Mouse (Mus musculus) left cerebral cortex, postnatal 25 days (tissue): ENCODE data around the gene Hk1. TPM values are rescaled to one million over a fixed set of nuclear protein-coding genes. Genes with fewer than 3 reads are reported as not detected.

Experiments used
- DNase-seq, 2 experiments: peaks; one replicate each; pipeline ENCODE4 v3.0.0; 2022; ENCODE audit warnings: low spot score in 2 of 2, mixed read lengths in 1 of 2
- intact Hi-C: fragments of 180-260 bp; cut with DNase I; formaldehyde crosslinking; loops from one replicate; pipeline ENCODE4 v1.15.1; 2025
- total RNA-seq, 2 experiments: library from RNA; stranded (reverse); gene quantifications; 2 replicates each; pipeline ENCODE4 v1.2.3; 2021

Gene Hk1
- total RNA-seq, 2 experiments from 2014 or later: 305 to 321 TPM

DNA sequence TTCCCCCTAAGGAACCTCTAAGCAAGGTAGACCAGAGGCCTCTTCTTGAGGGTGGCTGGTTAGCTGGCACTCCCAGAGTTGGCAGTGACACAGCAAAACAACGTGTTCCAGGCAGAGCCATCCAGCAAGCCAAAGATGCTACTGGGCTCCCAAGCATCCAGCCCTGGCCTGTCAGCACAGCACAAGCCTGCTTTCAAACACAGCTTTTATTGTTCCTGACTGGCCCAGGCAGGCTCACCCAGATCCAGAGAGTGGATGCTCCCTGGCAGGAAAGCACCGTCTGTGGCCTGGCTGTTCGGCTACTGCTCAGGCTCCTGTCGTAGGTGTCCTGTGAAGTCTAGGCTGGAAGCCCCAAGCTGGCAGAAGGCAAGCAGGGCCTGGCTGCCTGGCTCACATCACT, 85.6 kb downstream of the Hk1 start:
- intact Hi-C loops: no loop called here
- peak; percentile 34 to 46 for DNase-seq

DNA sequence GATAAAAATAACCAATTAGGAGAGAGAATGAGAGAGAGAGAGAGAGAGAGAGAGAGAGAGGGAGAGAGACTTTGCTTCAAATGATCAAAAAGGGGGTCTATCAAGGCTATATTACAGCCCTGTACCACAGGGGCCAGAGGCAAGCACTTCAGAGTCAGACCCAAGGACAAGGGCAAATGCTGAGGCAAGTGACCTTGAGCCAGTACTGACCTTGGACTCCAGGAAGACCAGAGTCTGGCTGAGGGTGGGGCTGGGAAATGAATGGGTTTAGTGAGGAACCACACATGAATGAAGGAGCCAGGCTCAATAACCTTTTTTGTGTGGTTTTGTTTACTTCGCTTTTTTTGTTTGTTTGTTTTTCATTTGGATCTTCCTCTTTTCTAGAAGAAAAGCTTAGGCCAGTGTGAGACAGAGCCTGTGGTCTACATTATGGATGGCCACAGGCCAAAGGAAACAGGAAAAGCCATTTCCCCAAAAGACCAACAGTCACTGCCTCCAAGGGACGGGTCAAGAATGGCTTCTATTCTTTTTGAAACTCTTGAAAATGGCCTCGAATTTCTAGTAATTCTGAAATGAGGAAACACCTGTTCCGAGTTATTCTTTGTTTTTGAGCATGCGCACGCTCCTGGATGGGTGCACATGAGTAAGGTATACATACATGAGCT, 92.1 kb downstream of the Hk1 start:
- DNase-seq: no peak
- intact Hi-C loops: loop anchor here (2.0 kb wide), 1 partner anchor 23 kb away; no protein-coding TSS in a partner anchor

DNA sequence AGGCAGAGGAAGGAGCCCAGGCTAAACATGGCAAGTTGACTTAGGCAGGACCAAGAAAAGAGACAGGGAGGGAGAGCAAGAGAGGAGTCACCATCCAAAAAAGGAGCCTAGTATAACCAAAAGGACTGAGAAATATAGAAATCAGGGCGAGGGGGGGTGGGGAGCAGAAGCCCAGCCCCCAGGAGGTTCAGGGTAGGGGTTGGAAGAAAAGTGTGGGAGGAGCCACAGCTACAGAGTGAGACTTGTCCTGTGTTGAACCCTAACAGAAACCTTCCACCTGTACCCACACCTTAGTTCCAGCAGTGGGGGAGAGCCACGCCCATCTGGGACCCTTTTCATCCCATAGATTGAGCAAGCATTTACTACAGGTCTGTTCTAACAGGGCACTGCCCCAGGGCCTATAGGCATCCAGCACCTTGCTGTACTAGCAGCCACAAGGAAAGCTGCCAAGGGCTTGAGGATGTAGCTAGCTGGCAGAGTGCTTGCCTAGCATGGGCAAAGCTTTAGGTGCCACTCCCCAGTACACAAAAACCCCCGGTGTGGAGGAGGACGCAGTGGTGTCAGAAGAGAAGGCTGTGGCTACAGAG, 96.4 kb downstream of the Hk1 start:
- no peak for DNase-seq
- intact Hi-C loops: loop anchor here (5.0 kb wide), 1 partner anchor 54 kb away; no protein-coding TSS in a partner anchor

DNA sequence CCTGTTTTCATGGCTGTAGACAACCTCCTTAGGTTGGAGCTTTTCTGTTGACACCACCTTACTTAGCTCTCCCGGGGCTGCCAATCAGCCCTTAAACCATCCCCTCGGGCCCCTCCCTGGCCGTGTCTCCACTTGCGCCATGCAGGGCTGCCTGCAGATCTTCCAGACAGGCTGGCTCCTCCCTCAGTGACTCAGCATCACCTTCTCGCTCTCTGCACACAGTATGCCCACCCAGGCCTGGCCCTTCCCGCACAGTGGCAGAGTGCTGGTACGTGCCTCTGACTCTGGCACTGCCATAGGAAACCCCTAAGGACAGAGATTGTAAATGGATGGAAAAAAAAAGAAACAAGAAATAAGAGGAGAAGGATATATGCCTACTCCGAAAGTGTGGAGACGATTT, 96.9 kb downstream of the Hk1 start:
- intact Hi-C loops: loop anchor here (5.0 kb wide), 1 partner anchor 55 kb away; no protein-coding TSS in a partner anchor
- peak in 1 of 2 experiments; percentile 61 for DNase-seq

GRCm38 (mm10) chr10:62279671-62280070, 100.0 kb downstream of the Hk1 start:
- no peak for DNase-seq
- intact Hi-C loops: loop anchor here (5.0 kb wide), 1 partner anchor 58 kb away; no protein-coding TSS in a partner anchor

- intact Hi-C loops: no loop called here
- no peak for DNase-seq
These were observed 100.6 kb downstream of the Hk1 start for GRCm38 (mm10) chr10:62279066-62279465.

DNA sequence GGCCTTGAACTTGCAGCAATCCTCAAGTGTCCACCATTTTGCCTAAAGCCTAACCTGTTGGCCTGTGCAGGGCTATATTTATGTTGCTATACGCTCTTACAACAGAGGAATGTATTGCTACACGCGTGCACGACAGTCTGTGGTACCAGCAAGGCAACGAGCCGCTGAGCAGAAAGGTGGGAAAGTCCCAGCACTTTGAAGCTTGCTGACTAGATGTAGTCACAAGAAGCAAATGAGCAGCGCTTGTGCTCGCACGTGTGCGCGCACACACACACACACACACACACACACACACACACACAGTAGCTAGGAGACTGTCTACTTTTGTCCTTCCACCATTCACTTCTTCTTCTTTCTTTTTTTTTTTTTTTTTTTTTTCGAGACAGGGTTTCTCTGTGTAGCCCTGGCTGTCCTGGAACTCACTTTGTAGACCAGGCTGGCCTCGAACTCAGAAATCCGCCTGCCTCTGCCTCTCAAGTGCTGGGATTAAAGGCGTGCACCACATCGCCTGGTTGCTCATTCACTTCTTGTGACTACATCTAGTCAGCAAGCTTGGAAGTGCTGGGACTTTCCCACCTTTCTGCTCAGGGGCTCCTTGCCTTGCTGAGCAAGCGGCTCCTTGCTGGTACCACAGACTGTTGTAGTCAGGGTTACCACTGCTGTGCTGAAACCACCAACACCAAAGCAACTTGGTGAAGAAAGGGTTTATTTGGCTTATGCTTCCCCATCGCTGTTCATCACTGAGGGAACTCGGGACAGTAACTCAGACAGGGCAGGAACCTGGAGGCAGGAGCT, 102.0 kb downstream of the Hk1 start:
- no peak for DNase-seq
- intact Hi-C loops: no loop called here

GRCm38 (mm10) chr10:62275235-62275634, 104.5 kb downstream of the Hk1 start:
- DNase-seq: peak; percentile 76 to 87
- intact Hi-C loops: loop anchor here (2.0 kb wide), 1 partner anchor 136 kb away; no protein-coding TSS in a partner anchor

DNA sequence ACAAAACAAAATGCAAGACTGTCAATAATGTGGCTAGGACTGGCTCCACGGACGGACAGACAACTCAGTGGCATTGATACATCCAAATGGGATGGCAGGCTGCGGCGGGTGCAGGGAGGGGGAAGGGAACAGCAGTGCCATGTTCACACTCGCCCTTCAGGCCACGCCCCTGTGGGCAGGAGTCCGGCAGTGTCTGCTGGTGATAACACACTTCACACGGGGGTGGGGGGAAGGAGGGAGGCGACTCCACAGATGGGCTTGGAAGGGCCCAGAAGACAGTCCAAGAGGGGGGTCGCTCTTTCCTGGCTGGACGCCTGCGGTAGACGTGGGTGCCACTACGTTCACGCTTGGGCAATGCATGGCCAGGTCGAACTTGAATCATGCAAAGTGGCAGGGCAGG, 110.4 kb downstream of the Hk1 start:
- intact Hi-C loops: no loop called here
- DNase-seq: no peak

GRCm38 (mm10) chr10:62264299-62264698, 115.4 kb downstream of the Hk1 start:
- DNase-seq: no peak
- intact Hi-C loops: no loop called here

- peak; percentile 55 to 61 for DNase-seq
- intact Hi-C loops: no loop called here
These were observed 118.4 kb downstream of the Hk1 start for GRCm38 (mm10) chr10:62261115-62261886.

GRCm38 (mm10) chr10:62258298-62258697, 121.4 kb downstream of the Hk1 start:
- intact Hi-C loops: no loop called here

DNA sequence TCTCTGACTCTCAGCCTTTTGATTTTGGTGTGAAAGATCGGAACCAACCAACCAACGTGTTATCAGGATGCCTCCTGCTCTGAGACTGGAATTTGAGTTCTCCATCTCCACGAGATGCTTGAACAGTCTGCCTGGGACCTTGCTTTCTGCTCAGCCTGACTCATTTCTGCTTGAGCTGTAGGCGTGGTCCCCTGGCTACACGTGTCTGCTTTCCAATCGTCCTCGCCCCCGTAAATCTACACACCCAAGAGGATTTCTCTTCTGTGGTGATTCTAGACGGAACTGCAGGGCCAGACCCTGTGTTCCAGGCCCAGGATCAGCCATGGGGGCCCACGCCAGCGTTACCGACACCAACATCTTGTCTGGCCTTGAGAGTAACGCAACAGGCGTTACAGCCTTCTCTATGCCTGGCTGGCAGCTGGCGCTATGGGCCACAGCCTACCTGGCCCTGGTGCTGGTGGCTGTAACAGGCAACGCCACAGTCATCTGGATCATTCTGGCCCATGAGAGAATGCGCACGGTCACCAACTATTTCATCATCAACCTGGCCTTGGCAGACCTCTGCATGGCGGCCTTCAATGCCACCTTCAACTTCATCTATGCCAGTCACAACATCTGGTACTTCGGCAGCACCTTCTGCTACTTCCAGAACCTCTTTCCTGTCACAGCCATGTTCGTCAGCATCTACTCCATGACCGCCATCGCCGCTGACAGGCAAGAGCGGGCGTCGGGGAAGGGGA, 127.0 kb downstream of the Hk1 start:
- DNase-seq: peak in 1 of 2 experiments; percentile 52
- intact Hi-C loops: no loop called here

More at GRCm38 (mm10) chr10:62258298-62258697, 121.4 kb downstream of the Hk1 start:
- DNase-seq: no peak

DNA sequence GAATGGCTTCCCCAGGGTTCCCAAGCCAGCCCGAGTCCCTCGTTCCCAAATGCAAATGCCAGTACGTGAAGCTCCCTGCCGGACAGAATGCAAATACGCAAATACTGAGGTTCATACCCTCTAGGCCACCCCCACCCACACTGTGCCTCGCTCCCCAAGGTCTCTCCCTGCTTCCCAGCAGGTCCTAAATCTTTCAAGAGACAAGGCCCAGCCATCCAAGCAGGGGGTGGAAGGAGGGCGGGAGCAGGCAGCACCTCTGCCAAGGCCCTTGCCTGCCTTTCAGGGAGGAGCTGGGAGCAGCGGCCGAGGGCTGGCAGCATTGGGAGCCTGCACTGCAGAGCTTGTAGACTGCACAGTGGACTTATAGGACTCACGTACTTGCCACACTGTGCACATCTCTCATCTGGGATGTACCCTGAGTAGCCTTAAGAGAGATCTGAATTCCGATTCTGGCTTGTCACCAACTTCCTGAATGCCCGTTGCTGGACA, 127.7 kb downstream of the Hk1 start, which contains the start of gene Tacr2:
Tacr2 (plus strand) TSS at position 439 of the 489 bp plus-strand sequence.
- DNase-seq: no peak
- intact Hi-C loops: no loop called here

- intact Hi-C loops: loop anchor here (10.0 kb wide), 1 partner anchor 403 kb away; no protein-coding TSS in a partner anchor
- no peak for DNase-seq
These were observed 131.9 kb downstream of the Hk1 start for GRCm38 (mm10) chr10:62247815-62248214.

GRCm38 (mm10) chr10:62247156-62247555, 132.6 kb downstream of the Hk1 start:
- intact Hi-C loops: loop anchor here (10.0 kb wide), 1 partner anchor 402 kb away; no protein-coding TSS in a partner anchor
- no peak for DNase-seq

- intact Hi-C loops: loop anchor here (10.0 kb wide), 1 partner anchor 399 kb away; no protein-coding TSS in a partner anchor
- no peak for DNase-seq
These were observed 135.6 kb downstream of the Hk1 start for GRCm38 (mm10) chr10:62244067-62244466.

DNA sequence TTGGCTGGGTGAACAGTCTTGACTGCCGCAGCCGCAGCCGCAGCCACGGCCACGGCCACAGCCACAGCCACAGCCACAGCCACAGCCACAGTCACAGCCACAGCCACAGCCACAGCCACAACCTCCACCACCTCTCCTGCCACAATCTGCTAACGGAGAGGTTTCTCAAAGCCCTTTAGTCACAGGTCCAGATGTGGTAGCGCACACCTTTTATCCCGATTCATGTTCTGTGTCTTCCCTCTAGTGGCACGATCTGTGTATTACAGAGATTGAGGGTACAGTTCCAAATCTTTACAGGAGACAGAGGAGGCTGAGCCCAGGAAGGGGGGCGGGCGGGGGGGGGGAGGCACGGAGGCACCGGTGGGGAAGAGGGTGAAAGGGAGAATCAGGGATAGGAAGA, 136.8 kb downstream of the Hk1 start:
- peak; percentile 49 to 62 for DNase-seq
- intact Hi-C loops: loop anchor here (1.0 to 10.0 kb wide), 3 partner anchors 56 to 398 kb away; no protein-coding TSS in a partner anchor
